Mouse (Mus musculus): Measurements from ENCODE around the gene Rpl11.
A peak's percentile ranks its signal among the peaks of the same experiment; 100 is the strongest.
"Not testable (repeated sequence)": the region's sequence is repeated elsewhere in the genome, so short reads cannot be mapped to it uniquely, and the experiment has no call there.

Rpl11 gene

GRCm38 (mm10) chr4:136069954-136070353, 16.7 kb upstream of the Rpl11 start:
- peak; percentile 39 to 53 for DNase-seq

GRCm38 (mm10) chr4:136069313-136069712, 16.1 kb upstream of the Rpl11 start:
- no peak for DNase-seq

DNA sequence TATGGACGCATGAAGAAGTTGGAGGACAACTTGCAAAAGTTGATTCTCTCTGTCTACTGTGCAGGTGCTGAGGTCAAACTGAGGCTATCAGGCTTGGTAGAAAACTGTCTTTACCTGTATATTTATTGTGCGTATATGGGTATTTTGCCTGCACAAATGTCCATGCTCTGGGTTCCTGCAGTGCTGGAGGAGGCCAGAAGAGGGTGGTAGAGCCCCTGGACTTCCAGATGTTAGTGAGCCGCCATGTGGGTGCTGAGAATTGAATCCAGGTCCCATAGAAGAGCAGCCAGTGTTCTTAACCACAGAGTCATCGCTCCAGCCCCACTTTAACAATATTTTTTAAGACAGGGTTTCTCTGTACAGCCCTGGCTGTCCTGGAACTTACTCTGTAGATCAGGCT, 9.9 kb upstream of the Rpl11 start:
- no peak for DNase-seq

DNA sequence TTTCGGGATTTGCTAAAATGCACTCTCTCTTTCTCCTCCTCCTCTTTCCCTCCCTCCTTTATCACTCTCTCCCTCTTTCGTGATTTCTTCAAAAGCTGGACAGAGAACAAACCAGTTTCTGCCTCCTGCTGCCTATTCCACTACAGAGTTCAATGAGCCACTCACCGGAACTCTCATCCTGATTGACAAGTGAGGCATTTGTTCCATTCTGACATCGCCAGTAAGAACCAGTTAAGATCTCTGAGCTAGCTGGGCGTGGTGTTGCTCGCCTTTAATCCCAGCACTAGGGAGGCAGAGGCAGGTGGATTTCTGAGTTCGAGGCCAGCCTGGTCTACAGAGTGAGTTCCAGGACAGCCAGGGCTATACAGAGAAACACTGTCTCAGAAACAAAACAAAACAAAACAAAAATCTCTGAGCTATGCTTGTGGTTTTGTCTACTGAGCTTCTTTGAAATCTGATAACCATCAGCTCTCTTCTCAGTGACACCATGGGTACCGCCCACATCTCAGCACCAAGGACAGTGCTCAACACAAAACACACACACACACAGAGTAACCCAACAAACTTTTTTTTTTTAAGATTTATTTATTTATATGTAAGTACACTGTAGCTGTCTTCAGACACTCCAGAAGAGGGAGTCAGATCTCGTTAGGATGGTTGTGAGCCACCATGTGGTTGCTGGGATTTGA, 6.7 kb upstream of the Rpl11 start:
- not testable (repeated sequence) for DNase-seq

- DNase-seq, result no peak
Observed at GRCm38 (mm10) chr4:136057916-136058315, 4.7 kb upstream of the Rpl11 start.

GRCm38 (mm10) chr4:136056030-136056429, 2.8 kb upstream of the Rpl11 start:
- DNase-seq, result no peak

DNA sequence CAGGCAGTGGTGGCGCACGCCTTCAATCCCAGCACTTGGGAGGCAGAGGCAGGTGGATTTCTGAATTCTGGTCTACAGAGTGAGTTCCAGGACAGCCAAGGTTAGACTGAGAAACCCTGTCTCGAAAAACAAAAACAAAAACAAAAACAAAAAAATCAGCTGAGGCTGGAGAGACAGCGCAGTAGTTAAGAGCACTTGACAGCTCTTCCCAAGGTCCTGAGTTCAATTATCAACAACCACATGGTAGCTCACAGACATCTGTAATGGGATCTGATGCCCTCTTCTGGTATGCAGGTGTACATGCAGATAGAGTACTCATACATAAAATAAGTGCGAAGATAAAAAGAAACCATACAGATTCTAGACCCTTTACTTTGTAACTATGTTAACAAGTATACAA, 615 bp upstream of the Rpl11 start:
- no peak for DNase-seq

DNA sequence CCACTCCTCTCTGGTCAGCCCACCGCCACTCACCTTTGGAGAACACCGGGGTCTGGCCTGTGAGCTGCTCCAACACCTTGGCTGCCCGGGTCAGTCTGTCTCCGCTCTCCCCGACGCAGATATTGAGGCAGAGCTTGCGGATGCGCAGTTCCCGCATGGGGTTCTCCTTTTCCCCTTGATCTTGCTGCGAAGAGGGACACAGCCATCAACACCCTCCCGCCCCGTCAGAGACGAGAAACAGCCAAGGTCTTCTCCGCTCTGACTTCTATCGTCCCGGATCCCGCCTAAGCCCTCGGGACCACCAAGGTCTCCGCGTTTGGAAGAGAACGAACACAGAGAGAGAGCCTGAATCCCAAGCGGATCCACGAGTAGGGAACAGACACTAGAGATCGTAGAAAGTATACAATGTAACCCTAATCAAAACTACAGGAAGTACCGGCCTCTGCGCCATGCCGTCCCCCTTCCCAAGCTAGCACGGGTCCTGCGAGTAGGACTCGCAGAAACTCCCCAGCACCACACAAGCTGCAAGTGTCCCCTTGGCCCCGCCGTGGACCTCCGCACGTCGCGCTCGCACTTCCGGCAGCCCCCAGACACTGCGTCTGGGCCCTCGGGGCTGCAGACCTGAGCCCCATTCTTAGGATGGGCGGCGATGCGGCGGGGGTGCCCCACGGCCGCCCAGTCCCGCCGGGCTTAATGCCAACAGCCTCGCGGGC, 538 bp downstream of the Rpl11 start:
- DNase-seq, result no peak

DNA sequence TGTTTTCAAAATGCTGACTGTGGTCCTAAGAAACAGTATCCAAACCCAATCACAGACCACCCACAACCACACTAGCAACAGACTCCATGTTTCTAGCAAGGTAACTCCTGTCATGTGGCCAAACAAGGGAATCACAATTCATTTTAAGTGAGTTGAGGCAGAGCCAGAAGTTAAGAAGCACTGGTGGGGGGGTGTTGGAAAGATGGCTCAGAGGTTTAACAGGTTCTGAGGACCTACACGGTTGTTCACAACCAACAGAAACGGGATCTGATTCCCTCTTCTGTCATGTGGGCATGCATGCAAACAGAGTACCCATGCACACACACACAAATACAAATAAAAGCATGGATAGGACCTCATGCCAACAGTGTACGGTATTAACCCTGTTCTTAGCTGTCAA, 1.2 kb downstream of the Rpl11 start:
- no peak for DNase-seq

GRCm38 (mm10) chr4:136050226-136050625, 3.0 kb downstream of the Rpl11 start:
- DNase-seq, result no peak

DNA sequence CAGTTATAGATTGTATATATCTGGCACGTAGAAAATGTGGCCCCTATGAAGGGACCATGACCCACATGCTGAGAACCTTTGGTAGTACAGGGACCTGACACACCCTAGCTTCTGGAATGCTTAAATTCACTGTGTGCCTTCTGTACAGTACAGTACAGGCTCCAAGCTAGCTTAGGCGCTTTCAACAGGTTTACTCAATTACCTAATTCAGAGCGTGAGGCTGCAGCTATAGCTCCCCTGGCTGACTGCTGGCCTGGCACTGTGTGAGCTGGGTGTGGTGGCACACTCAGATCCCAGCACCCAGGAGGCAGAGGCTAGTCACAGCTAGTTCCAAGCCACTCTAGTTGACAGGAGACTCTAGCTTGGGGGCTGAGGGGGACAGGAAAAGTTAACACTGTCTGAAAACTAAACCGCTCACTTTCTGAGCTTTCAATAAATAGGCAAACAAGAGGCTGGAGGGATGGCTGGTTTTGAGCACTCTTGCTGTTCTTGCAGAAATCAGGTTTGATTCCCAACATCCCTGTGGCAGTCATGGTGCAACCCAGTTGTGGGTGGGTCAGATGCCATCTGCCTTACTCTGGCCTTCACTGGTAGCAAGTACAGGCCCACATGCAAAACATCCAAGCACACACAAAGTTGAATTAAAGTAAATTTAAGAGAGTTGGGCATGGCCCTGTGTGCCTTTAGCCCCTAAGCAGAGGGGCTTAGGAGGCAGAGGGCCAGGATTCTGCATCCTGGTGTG, 4.8 kb downstream of the Rpl11 start:
- no peak for DNase-seq

GRCm38 (mm10) chr4:136047626-136048025, 5.6 kb downstream of the Rpl11 start:
- DNase-seq, result no peak

DNA sequence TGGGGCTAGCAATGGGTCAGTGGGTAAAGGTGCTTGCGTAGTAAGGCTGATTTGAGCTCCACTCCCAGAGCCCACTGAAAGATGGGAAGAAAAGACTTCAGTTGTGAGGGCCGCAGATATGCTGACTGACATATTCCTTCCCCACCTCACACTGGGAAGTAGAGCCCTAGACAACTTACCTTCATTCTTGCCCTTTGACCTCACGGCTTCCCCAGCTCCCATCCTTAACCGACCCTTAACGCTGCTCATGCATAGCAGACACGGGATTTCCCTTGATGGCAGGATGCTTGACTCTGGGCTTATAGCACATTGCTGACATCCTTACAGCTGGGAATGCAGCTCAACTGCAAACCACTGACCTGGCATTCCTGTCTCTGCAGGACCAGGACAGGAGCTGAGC, 6.3 kb downstream of the Rpl11 start:
- no peak for DNase-seq

DNA sequence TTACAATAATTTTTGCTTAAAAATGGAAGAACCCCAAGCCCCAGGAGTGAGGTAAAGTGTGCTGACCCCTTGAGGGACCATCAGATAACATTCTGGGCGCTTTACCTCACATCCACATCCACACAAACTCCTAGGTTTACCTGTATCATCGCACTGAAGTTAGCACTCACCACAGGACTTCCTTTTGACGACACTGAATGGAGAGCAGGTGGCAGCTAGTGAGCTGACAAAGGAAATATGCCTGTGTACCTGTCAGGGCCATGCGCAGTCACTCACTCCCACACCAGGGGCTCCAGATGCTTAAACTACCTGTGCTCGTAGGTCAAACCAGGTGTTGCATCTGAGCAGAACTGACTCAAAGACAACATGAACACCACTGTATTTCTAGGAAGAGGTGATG, 8.1 kb downstream of the Rpl11 start:
- no peak for DNase-seq

GRCm38 (mm10) chr4:136043784-136044400, 9.3 kb downstream of the Rpl11 start:
- DNase-seq, result no peak

DNA sequence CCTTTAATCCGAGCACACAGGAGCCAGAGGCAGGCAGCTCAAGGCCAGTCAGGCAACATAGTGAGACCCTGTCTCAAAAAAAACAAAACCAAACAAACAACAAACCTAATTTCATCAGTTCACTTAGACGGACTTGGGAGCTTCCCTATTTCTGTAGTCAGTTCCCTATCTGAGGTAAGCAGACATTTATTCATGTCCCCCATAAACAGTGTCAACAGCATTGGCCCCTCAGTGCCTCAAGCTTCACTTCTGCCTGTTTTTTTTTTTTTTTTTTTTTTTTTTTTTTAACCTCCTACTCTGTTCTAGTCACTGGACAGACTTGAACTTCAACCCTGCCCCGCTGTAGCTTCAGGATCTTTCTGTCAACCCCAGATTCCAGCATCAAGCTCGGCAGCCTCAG, 18.1 kb downstream of the Rpl11 start:
- DNase-seq, result no peak

GRCm38 (mm10) chr4:136033231-136033630, 20.0 kb downstream of the Rpl11 start:
- DNase-seq, result no peak

GRCm38 (mm10) chr4:136030968-136031909, 22.0 kb downstream of the Rpl11 start:
- DNase-seq, result no peak

DNA sequence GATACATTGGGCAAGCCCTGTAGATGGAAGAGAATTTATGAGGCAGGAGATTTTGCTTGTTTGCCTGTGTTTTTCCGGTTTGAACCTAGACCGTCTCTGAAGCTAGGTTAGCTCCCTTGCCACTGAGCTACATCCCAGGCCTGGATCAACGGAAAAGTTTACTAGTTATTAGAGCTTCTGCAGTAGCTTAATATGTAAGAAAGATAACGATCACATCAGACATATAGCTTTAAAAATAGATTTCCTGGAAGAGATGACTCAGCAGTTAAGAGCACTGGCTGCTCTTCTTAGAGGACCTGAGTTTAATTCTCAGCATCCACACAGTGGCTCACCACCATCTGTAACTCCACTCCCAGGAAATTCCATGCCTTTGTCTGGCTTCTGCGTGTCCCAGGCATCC, 24.5 kb downstream of the Rpl11 start:
- no peak for DNase-seq

- DNase-seq, result no peak
Observed at GRCm38 (mm10) chr4:136028132-136028564, 25.1 kb downstream of the Rpl11 start.

- no peak for DNase-seq
Observed at GRCm38 (mm10) chr4:136027416-136028131, 25.7 kb downstream of the Rpl11 start.

- DNase-seq, result no peak
Observed at GRCm38 (mm10) chr4:136025350-136025749, 27.9 kb downstream of the Rpl11 start.
